Mouse (Mus musculus): ENCODE data around the gene Ostf1. TPM values are rescaled to one million over a fixed set of nuclear protein-coding genes. Genes with fewer than 3 reads are reported as not detected.

Ostf1 gene
- polyA plus RNA-seq, 1 experiment from 2014 or later = 85.8 TPM

- Histone ChIP-seq H3K4me2 (ENCODE audit: low read length) (no peak overlapping the region), H3K9ac (ENCODE audit: low read length) (no peak overlapping the region), H3K4me3 (ENCODE audit: control insufficient read depth in 1 of 2, insufficient read depth in 1 of 2, low read depth in 1 of 2, low read length in 2 of 2) (no peak overlapping the region), H3K9me3 (ENCODE audit: control insufficient read depth, low read length) (no peaks in the 10 kb centered on the region), H3K36me3 (ENCODE audit: control insufficient read depth, insufficient read depth, low read length) (no peaks in the 10 kb centered on the region), H3K27ac (replicated peaks in 1 of 2; ENCODE audit: control insufficient read depth in 1 of 2, insufficient read depth in 1 of 2, low read depth in 2 of 2, low read length in 2 of 2) (no peak overlapping the region), H3K4me1 (ENCODE audit: control insufficient read depth in 2 of 2, insufficient read depth in 2 of 2, low read length in 2 of 2) (peaks cover 3 to 7% of the 10 kb centered on the region in 2 experiments; a peak in 1 of 4 replicates), H3K27me3 (ENCODE audit: control insufficient read depth, insufficient read depth, low read length) (no peaks in the 10 kb centered on the region)
- no peak for ATAC-seq (ENCODE audit: insufficient number of reproducible peaks, insufficient read depth, low FRiP score, low read depth)
- WGBS = 100% methylated on average over 1 of the region's 1 CpGs
These were observed 14.1 kb downstream of the Ostf1 start for GRCm38 (mm10) chr19:18617504-18617903.

- H3K36me3 ChIP-seq (ENCODE audit: control insufficient read depth, insufficient read depth, low read length) = no peaks in the 10 kb centered on the region
- H3K9ac ChIP-seq (ENCODE audit: low read length) = no peak overlapping the region; the same call in 1 of the 2 replicates
- H3K27ac ChIP-seq (replicated peaks in 1 of 2; ENCODE audit: control insufficient read depth in 1 of 2, insufficient read depth in 1 of 2, low read depth in 2 of 2, low read length in 2 of 2) = peak overlapping the region; percentile 9 to 66
- no peak for ATAC-seq (ENCODE audit: insufficient number of reproducible peaks, insufficient read depth, low FRiP score, low read depth)
- no peaks in the 10 kb centered on the region for H3K27me3 ChIP-seq (ENCODE audit: control insufficient read depth, insufficient read depth, low read length)
- H3K9me3 ChIP-seq (ENCODE audit: control insufficient read depth, low read length) = no peaks in the 10 kb centered on the region
- peaks cover 3 to 7% of the 10 kb centered on the region in 2 experiments; a peak in 1 of 4 replicates for H3K4me1 ChIP-seq (ENCODE audit: control insufficient read depth in 2 of 2, insufficient read depth in 2 of 2, low read length in 2 of 2)
- H3K4me2 ChIP-seq (ENCODE audit: low read length) = peak overlapping the region; percentile 28; the same call in 1 of the 2 replicates
- H3K4me3 ChIP-seq (ENCODE audit: control insufficient read depth in 1 of 2, insufficient read depth in 1 of 2, low read depth in 1 of 2, low read length in 2 of 2) = no peak overlapping the region
- 64% methylated on average over 9 of the region's 9 CpGs for WGBS
These were observed 15.9 kb downstream of the Ostf1 start for GRCm38 (mm10) chr19:18615680-18616240.

- Histone ChIP-seq H3K4me2 (ENCODE audit: low read length) (no peak overlapping the region), H3K9ac (ENCODE audit: low read length) (no peak overlapping the region), H3K27me3 (ENCODE audit: control insufficient read depth, insufficient read depth, low read length) (no peaks in the 10 kb centered on the region), H3K4me3 (ENCODE audit: control insufficient read depth in 1 of 2, insufficient read depth in 1 of 2, low read depth in 1 of 2, low read length in 2 of 2) (no peak overlapping the region), H3K9me3 (ENCODE audit: control insufficient read depth, low read length) (no peaks in the 10 kb centered on the region), H3K36me3 (ENCODE audit: control insufficient read depth, insufficient read depth, low read length) (no peaks in the 10 kb centered on the region), H3K4me1 (ENCODE audit: control insufficient read depth in 2 of 2, insufficient read depth in 2 of 2, low read length in 2 of 2) (peaks cover 3 to 10% of the 10 kb centered on the region in 2 experiments; a peak in 2 of 4 replicates), H3K27ac (replicated peaks in 1 of 2; ENCODE audit: control insufficient read depth in 1 of 2, insufficient read depth in 1 of 2, low read depth in 2 of 2, low read length in 2 of 2) (peak overlapping the region in 1 of 2 experiments; percentile 23; a peak in 1 of 4 replicates)
- WGBS = 81% methylated on average over 7 of the region's 7 CpGs
- no peak for ATAC-seq (ENCODE audit: insufficient number of reproducible peaks, insufficient read depth, low FRiP score, low read depth)
These were observed 17.3 kb downstream of the Ostf1 start for GRCm38 (mm10) chr19:18614337-18614736.

- Histone ChIP-seq H3K9ac (ENCODE audit: low read length) (no peak overlapping the region), H3K27me3 (ENCODE audit: control insufficient read depth, insufficient read depth, low read length) (no peaks in the 10 kb centered on the region), H3K36me3 (ENCODE audit: control insufficient read depth, insufficient read depth, low read length) (no peaks in the 10 kb centered on the region), H3K4me3 (ENCODE audit: control insufficient read depth in 1 of 2, insufficient read depth in 1 of 2, low read depth in 1 of 2, low read length in 2 of 2) (no peak overlapping the region), H3K27ac (replicated peaks in 1 of 2; ENCODE audit: control insufficient read depth in 1 of 2, insufficient read depth in 1 of 2, low read depth in 2 of 2, low read length in 2 of 2) (peak overlapping the region in 1 of 2 experiments; percentile 11; a peak in 1 of 4 replicates), H3K9me3 (ENCODE audit: control insufficient read depth, low read length) (no peaks in the 10 kb centered on the region), H3K4me1 (ENCODE audit: control insufficient read depth in 2 of 2, insufficient read depth in 2 of 2, low read length in 2 of 2) (peaks cover 7 to 16% of the 10 kb centered on the region in 2 experiments; a peak in 3 of 4 replicates), H3K4me2 (ENCODE audit: low read length) (no peak overlapping the region)
- ATAC-seq (ENCODE audit: insufficient number of reproducible peaks, insufficient read depth, low FRiP score, low read depth) = peak; percentile 41; the same call in 1 of the 2 replicates
- WGBS = 49% methylated on average over 6 of the region's 6 CpGs
These were observed 22.6 kb downstream of the Ostf1 start for GRCm38 (mm10) chr19:18608975-18609374.

GRCm38 (mm10) chr19:18607907-18608306 is 23.7 kb downstream of the Ostf1 start:
- no peak overlapping the region for H3K4me2 ChIP-seq (ENCODE audit: low read length)
- no peaks in the 10 kb centered on the region for H3K9me3 ChIP-seq (ENCODE audit: control insufficient read depth, low read length)
- no peak overlapping the region for H3K4me3 ChIP-seq (ENCODE audit: control insufficient read depth in 1 of 2, insufficient read depth in 1 of 2, low read depth in 1 of 2, low read length in 2 of 2)
- no peak overlapping the region for H3K9ac ChIP-seq (ENCODE audit: low read length)
- H3K4me1 ChIP-seq (ENCODE audit: control insufficient read depth in 2 of 2, insufficient read depth in 2 of 2, low read length in 2 of 2) = peaks cover 4 to 16% of the 10 kb centered on the region in 2 experiments; a peak in 3 of 4 replicates
- H3K36me3 ChIP-seq (ENCODE audit: control insufficient read depth, insufficient read depth, low read length) = no peaks in the 10 kb centered on the region
- 53% methylated on average over 7 of the region's 7 CpGs for WGBS
- no peak for ATAC-seq (ENCODE audit: insufficient number of reproducible peaks, insufficient read depth, low FRiP score, low read depth)
- H3K27ac ChIP-seq (replicated peaks in 1 of 2; ENCODE audit: control insufficient read depth in 1 of 2, insufficient read depth in 1 of 2, low read depth in 2 of 2, low read length in 2 of 2) = no peak overlapping the region
- no peaks in the 10 kb centered on the region for H3K27me3 ChIP-seq (ENCODE audit: control insufficient read depth, insufficient read depth, low read length)

- no peak overlapping the region for H3K4me2 ChIP-seq (ENCODE audit: low read length)
- no peak for ATAC-seq (ENCODE audit: insufficient number of reproducible peaks, insufficient read depth, low FRiP score, low read depth)
- no peak overlapping the region for H3K9ac ChIP-seq (ENCODE audit: low read length)
- H3K36me3 ChIP-seq (ENCODE audit: control insufficient read depth, insufficient read depth, low read length) = peaks cover 16% of the 10 kb centered on the region
- no peak overlapping the region for H3K4me3 ChIP-seq (ENCODE audit: control insufficient read depth in 1 of 2, insufficient read depth in 1 of 2, low read depth in 1 of 2, low read length in 2 of 2)
- H3K27ac ChIP-seq (replicated peaks in 1 of 2; ENCODE audit: control insufficient read depth in 1 of 2, insufficient read depth in 1 of 2, low read depth in 2 of 2, low read length in 2 of 2) = no peak overlapping the region
- no peaks in the 10 kb centered on the region for H3K9me3 ChIP-seq (ENCODE audit: control insufficient read depth, low read length)
- H3K27me3 ChIP-seq (ENCODE audit: control insufficient read depth, insufficient read depth, low read length) = no peaks in the 10 kb centered on the region
- H3K4me1 ChIP-seq (ENCODE audit: control insufficient read depth in 2 of 2, insufficient read depth in 2 of 2, low read length in 2 of 2) = peaks cover under 1 to 6% of the 10 kb centered on the region in 2 experiments
- 68% methylated on average over 6 of the region's 6 CpGs for WGBS
These were observed 28.6 kb downstream of the Ostf1 start for GRCm38 (mm10) chr19:18603011-18603410.

- H3K9ac ChIP-seq (ENCODE audit: low read length) = no peak overlapping the region
- H3K4me1 ChIP-seq (ENCODE audit: control insufficient read depth in 2 of 2, insufficient read depth in 2 of 2, low read length in 2 of 2) = peaks cover 0 to 4% of the 10 kb centered on the region in 2 experiments; a peak in 3 of 4 replicates
- H3K27me3 ChIP-seq (ENCODE audit: control insufficient read depth, insufficient read depth, low read length) = no peaks in the 10 kb centered on the region
- no peak overlapping the region for H3K4me3 ChIP-seq (ENCODE audit: control insufficient read depth in 1 of 2, insufficient read depth in 1 of 2, low read depth in 1 of 2, low read length in 2 of 2)
- ATAC-seq (ENCODE audit: insufficient number of reproducible peaks, insufficient read depth, low FRiP score, low read depth) = no peak
- H3K4me2 ChIP-seq (ENCODE audit: low read length) = no peak overlapping the region
- H3K9me3 ChIP-seq (ENCODE audit: control insufficient read depth, low read length) = no peaks in the 10 kb centered on the region
- WGBS = 96% methylated on average over 9 of the region's 9 CpGs
- peaks cover 16% of the 10 kb centered on the region for H3K36me3 ChIP-seq (ENCODE audit: control insufficient read depth, insufficient read depth, low read length)
- no peak overlapping the region for H3K27ac ChIP-seq (replicated peaks in 1 of 2; ENCODE audit: control insufficient read depth in 1 of 2, insufficient read depth in 1 of 2, low read depth in 2 of 2, low read length in 2 of 2)
These were observed 31.0 kb downstream of the Ostf1 start for GRCm38 (mm10) chr19:18600611-18601010.
